Mouse (Mus musculus) cerebellum, adult 2 months (tissue): ENCODE results near the gene Cutc.

ENCODE experiments used
- CTCF ChIP-seq: fragments of 200-500 bp; IDR thresholded peaks from 2 replicates; pipeline ENCODE4 v1.5.1; 2011; ENCODE audit warnings: low read depth, mild to moderate bottlenecking, control low read depth, low read length, moderate library complexity, borderline replicate concordance; ENCODE audit not compliant: insufficient read depth
- POLR2A ChIP-seq: fragments of 200-500 bp; IDR thresholded peaks from 2 replicates; pipeline ENCODE4 v1.6.1; 2011; ENCODE audit warnings: low read length, control low read depth, borderline replicate concordance; ENCODE audit not compliant: insufficient read depth

- TF ChIP-seq POLR2A (no peak), CTCF (no peak)
Measured at GRCm38 (mm10) chr19:43801427-43802051, 48.7 kb downstream of the Cutc start.
